Mouse (Mus musculus) ES-E14 (cell line): ENCODE results near the gene Zfp386. TPM values are rescaled to one million over a fixed set of nuclear protein-coding genes. Genes with fewer than 3 reads are reported as not detected.

Experiments used
- DNase-seq: peaks from one replicate; pipeline ENCODE4 v3.0.0-alpha.2; 2013; ENCODE audit warnings: low read depth, low spot score
- H3K27ac ChIP-seq: 2 replicates; pipeline ENCODE4 v1.5.1; 2012; ENCODE audit warnings: low read depth, mild to moderate bottlenecking, low read length, moderate library complexity, mixed read lengths; ENCODE audit not compliant: poor library complexity, insufficient read depth, severe bottlenecking
- H3K36me3 ChIP-seq: 2 replicates; pipeline ENCODE4 v1.6.1; 2012; ENCODE audit warnings: mild to moderate bottlenecking, low read length, moderate library complexity, mixed read lengths; ENCODE audit not compliant: control insufficient read depth, poor library complexity, insufficient read depth, severe bottlenecking
- H3K4me1 ChIP-seq, 2 experiments: fragments of 150-350 bp in 1 of 2; sonication (generic) in 1 of 2; 2 replicates each; pipeline ENCODE4 v1.6.1; 2012; ENCODE audit warnings: low read length in 2 of 2, mild to moderate bottlenecking in 1 of 2, mixed read lengths in 1 of 2; ENCODE audit not compliant: control insufficient read depth in 2 of 2, insufficient read depth in 2 of 2, poor library complexity in 1 of 2
- H3K4me3 ChIP-seq, 2 experiments: fragments of 150-350 bp in 1 of 2; sonication (generic) in 1 of 2; 2 replicates each; pipeline ENCODE4 v1.5.1; 2012; ENCODE audit warnings: low read length in 2 of 2, low read depth in 1 of 2, mild to moderate bottlenecking in 1 of 2, mixed read lengths in 1 of 2; ENCODE audit not compliant: insufficient read depth in 1 of 2, poor library complexity in 1 of 2, severe bottlenecking in 1 of 2
- H3K9ac ChIP-seq: 2 replicates; pipeline ENCODE4 v1.6.1; 2012; ENCODE audit warnings: low read depth, mild to moderate bottlenecking, low read length, mixed read lengths; ENCODE audit not compliant: poor library complexity, insufficient read depth, severe bottlenecking
- H3K9me3 ChIP-seq: fragments of 150-350 bp; sonication (generic); 2 replicates; pipeline ENCODE4 v1.6.1; 2012; ENCODE audit warnings: low read depth, mild to moderate bottlenecking, low read length; ENCODE audit not compliant: control insufficient read depth, insufficient read depth
- CHD2 ChIP-seq: IDR thresholded peaks from 2 replicates; pipeline ENCODE4 v1.6.1; 2014; ENCODE audit warnings: mild to moderate bottlenecking, low read depth, low read length, inconsistent platforms
- HCFC1 ChIP-seq: IDR thresholded peaks from 2 replicates; pipeline ENCODE4 v1.6.1; 2012; ENCODE audit warnings: low read length, inconsistent platforms, borderline replicate concordance; ENCODE audit not compliant: insufficient read depth
- MAFK ChIP-seq: IDR thresholded peaks from 2 replicates; pipeline ENCODE4 v1.6.1; 2014; ENCODE audit warnings: mild to moderate bottlenecking, low read depth, low read length, inconsistent platforms; ENCODE audit not compliant: insufficient read depth
- ZC3H11A ChIP-seq: IDR thresholded peaks from 2 replicates; pipeline ENCODE4 v1.6.1; 2012; ENCODE audit warnings: low read depth, mild to moderate bottlenecking, inconsistent platforms, low read length, borderline replicate concordance
- ZNF384 ChIP-seq: IDR thresholded peaks from 2 replicates; pipeline ENCODE4 v1.6.1; 2012; ENCODE audit warnings: low read depth, low read length, inconsistent platforms
- in situ Hi-C, 2 experiments: fragments of 600-800 bp; cut with MboI; formaldehyde crosslinking; loops; one replicate each; pipeline ENCODE4 v1.15.1; 2025; ENCODE audit warnings: low sequenced_read_pairs in 2 of 2, inconsistent platforms in 1 of 2; ENCODE audit not compliant: unreplicated experiment in 2 of 2
- total RNA-seq: library from RNA; depleted of rRNA; stranded (reverse); fragments of 300-350 nt; gene quantifications from 2 replicates; pipeline ENCODE4 v1.2.3, GENCODE M21; 2012

The Zfp386 gene
- total RNA-seq, 1 experiment, result 29.0 TPM

DNA sequence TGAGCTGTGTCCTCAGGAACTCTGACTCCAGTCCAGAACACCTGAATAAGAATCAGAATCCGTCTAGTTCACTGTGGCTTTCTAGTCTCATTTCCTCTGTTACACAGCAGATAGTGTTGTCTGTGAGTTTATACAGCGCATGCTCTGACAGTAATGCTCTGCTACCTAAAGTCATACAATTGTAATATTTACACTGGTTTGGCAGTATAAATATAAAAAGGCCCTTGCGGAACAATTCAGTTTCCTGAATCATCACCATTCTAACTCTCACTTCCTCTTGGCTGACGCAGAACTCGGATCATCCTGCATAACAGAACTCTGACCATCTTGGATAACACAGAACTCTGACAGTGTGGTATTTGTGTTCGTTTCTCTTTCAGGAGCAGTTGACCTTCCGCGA is 6.8 kb downstream of the Zfp386 start:
- TF ChIP-seq CHD2 (no peak), HCFC1 (no peak), ZNF384 (no peak), MAFK (no peak), ZC3H11A (no peak)
- Histone ChIP-seq H3K4me1 (peaks cover 0 to 2% of the 10 kb centered on the region in 2 experiments; a peak in 1 of 4 replicates), H3K4me3 (no peak overlapping the region), H3K27ac (no peak overlapping the region), H3K9me3 (no peaks in the 10 kb centered on the region), H3K9ac (no peak overlapping the region), H3K36me3 (peaks cover 5% of the 10 kb centered on the region)
- in situ Hi-C loops, result no loop called here
- DNase-seq, result no peak

DNA sequence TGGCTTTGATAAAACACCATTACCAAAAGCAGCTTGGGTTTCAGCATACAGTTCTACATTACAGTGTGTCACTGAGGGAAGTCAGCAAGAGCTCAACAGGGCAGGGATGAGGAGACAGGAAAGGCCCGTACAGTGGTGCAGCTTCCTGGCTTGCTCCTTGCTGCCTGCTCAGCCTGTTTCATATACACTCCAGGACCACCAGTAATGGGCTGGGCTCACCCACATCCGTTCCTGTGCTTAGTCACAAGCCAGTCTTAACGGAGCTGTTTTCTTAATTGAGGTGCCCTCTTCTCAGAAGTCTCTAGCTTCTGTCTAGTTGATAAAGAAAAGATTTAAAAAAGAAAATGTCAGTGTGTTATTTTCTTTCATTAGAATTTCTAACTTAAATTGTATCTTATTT is 8.6 kb downstream of the Zfp386 start:
- TF ChIP-seq MAFK (no peak), ZC3H11A (no peak), ZNF384 (no peak), CHD2 (no peak), HCFC1 (no peak)
- in situ Hi-C loops, result no loop called here
- H3K9ac ChIP-seq, result no peak overlapping the region
- no peaks in the 10 kb centered on the region for H3K4me1 ChIP-seq
- DNase-seq, result no peak
- H3K9me3 ChIP-seq, result no peaks in the 10 kb centered on the region
- H3K27ac ChIP-seq, result no peak overlapping the region
- no peak overlapping the region for H3K4me3 ChIP-seq
- peaks cover 7% of the 10 kb centered on the region for H3K36me3 ChIP-seq

DNA sequence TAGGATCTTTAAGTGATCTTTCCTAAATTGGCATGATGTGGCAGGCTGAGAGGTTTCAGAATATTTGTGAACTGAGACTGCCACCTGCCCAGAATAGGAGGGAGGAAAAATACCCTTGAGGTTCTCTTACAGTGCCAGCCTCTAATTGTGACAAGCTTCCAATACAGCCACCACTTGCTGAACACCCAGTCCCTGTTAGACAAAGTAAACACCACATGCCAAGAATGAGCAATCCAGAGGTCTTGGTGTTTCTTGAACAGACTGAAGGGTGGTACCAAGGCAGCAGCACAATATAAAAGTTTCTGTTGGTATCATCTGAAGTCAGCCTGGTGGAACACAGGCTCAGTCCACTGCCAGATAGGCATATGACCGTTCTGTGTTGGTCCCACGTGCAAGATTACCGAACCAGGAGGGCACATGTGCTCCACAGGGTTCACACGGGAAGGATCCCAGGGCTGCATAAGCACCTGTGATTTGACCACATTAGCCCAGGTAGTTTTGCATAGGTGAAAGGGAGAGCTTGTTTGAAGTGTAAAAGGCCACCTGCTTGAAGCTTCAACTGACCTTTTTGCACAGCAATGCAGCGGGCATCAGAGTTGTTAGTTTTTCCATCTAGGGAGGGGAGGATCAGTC is 14.2 kb downstream of the Zfp386 start:
- TF ChIP-seq HCFC1 (no peak), CHD2 (no peak), MAFK (no peak), ZNF384 (no peak), ZC3H11A (no peak)
- no peak for DNase-seq
- Histone ChIP-seq H3K4me1 (no peaks in the 10 kb centered on the region), H3K9ac (no peak overlapping the region), H3K9me3 (no peaks in the 10 kb centered on the region), H3K36me3 (peaks cover 2% of the 10 kb centered on the region; the same call in 1 of the 2 replicates), H3K27ac (no peak overlapping the region), H3K4me3 (no peak overlapping the region)
- in situ Hi-C loops, result no loop called here

DNA sequence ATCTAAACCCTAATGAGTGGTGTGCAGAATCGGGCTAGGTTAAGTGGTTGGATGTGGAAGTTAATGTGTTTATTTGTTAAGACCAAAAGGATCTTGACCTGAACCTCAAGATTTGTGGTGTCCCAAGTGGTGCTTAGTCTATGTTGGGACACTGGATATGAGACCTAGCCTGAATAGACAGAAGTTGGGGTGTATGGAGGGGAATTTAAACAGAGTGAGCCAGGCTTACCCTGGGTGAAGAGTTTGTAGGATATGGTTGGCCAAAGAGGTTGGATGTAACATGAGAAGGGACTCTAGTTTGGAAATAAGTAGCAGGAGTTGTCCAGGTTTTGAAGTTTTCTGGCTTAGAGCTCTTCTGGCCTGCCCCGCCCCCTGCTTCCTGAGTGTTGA is 14.7 kb downstream of the Zfp386 start:
- TF ChIP-seq CHD2, result no peak
- no peak for TF ChIP-seq ZNF384
- no peak for TF ChIP-seq MAFK
- TF ChIP-seq ZC3H11A, result no peak
- TF ChIP-seq HCFC1, result no peak
- H3K9ac ChIP-seq, result no peak overlapping the region
- H3K36me3 ChIP-seq, result peaks cover 2% of the 10 kb centered on the region; the same call in 1 of the 2 replicates
- no peak for DNase-seq
- H3K27ac ChIP-seq, result no peak overlapping the region
- in situ Hi-C loops, result no loop called here
- no peaks in the 10 kb centered on the region for H3K4me1 ChIP-seq
- H3K9me3 ChIP-seq, result no peaks in the 10 kb centered on the region
- no peak overlapping the region for H3K4me3 ChIP-seq

DNA sequence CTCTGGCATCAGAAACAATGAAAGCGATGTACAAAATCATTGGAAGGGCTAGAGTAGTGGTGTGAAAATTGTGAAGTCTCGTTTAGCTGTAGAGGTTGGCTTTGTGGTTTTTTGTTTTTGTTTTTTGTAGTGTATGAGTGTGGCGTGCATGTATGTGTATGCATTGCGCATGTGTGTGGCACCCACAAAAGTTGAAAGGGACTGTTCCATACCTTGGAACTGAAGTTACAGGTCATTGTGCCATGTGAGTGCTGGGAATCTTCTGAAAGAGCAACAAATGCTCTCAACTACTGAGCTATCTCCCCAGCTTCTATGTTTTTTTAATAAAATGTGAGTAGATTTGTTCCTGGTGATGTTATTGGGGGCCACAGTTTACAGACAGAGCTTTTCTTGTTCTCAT is 15.5 kb downstream of the Zfp386 start:
- DNase-seq, result no peak
- Histone ChIP-seq H3K9ac (no peak overlapping the region), H3K4me3 (no peak overlapping the region), H3K9me3 (no peaks in the 10 kb centered on the region), H3K4me1 (no peaks in the 10 kb centered on the region), H3K27ac (no peak overlapping the region), H3K36me3 (peaks cover 2% of the 10 kb centered on the region; the same call in 1 of the 2 replicates)
- in situ Hi-C loops, result no loop called here
- no peak for TF ChIP-seq ZC3H11A
- TF ChIP-seq CHD2, result no peak
- no peak for TF ChIP-seq ZNF384
- TF ChIP-seq HCFC1, result no peak
- TF ChIP-seq MAFK, result no peak
